Mouse (Mus musculus) naive thymus-derived CD4-positive, alpha-beta T cell, adult 2 months (primary cell): ENCODE data around the gene Gpc6.

Source experiments
- DNase-seq: peaks from one replicate; pipeline ENCODE4 v3.0.0-alpha.2; 2011; ENCODE audit warnings: low read depth

The Gpc6 gene

DNA sequence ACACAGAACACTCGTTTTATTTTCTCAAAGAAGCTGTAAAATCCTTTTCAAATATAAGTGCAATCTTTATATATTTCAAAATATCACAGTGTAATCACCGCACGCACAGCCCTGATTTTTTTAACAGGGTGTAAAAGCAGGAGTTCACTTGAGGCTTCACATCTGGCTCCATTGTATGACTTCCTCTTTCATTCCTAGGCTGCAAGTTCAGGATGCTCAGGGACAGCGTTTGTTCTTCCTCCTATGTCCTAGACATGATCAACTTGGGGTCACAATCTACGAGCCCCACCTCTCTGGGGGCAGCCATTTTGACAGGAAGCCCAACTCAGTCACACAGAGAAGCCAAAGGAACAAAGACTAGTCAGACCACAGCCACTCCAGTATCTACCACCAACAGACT lies 1094.2 kb downstream of the Gpc6 start:
- no peak for DNase-seq

DNA sequence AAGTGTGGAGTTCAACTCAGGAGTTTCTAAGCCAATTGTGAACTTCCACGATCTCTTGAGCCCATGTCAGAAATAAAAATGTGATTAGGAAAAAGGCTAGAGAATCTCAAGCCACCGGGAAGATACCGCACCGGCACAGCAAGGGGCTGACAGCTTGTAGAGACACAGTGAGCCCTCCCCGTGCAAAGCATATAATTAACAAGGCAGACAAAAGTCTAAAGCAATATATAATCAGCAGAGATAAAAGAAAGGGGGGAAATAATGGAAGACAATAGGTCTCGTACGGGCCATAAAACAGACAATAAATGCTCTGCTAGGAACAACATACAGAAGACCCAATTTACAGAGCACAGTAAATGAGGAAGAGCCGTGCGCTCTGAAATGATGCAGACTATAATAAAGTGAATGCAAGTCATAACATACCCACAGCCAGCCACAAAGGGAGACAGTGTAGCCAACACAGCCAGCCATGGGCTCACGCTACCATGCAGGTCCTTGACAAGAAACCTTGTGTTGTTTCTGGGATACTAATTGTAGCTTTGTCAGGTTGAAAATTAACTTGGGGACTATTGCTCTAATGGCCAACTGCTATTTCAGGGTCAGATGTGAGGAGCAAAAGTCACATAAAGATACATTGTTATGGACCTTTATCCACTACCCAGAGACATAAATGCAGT lies 1096.9 kb downstream of the Gpc6 start:
- no peak for DNase-seq
